Mouse (Mus musculus): ENCODE data around the gene Scarb1. TPM values are rescaled to one million over a fixed set of nuclear protein-coding genes. Genes with fewer than 3 reads are reported as not detected.
A peak's percentile ranks its signal among the peaks of the same experiment; 100 is the strongest.

Scarb1 gene
- polyA plus RNA-seq, 1 experiment from 2014 or later: 60.6 TPM

DNA sequence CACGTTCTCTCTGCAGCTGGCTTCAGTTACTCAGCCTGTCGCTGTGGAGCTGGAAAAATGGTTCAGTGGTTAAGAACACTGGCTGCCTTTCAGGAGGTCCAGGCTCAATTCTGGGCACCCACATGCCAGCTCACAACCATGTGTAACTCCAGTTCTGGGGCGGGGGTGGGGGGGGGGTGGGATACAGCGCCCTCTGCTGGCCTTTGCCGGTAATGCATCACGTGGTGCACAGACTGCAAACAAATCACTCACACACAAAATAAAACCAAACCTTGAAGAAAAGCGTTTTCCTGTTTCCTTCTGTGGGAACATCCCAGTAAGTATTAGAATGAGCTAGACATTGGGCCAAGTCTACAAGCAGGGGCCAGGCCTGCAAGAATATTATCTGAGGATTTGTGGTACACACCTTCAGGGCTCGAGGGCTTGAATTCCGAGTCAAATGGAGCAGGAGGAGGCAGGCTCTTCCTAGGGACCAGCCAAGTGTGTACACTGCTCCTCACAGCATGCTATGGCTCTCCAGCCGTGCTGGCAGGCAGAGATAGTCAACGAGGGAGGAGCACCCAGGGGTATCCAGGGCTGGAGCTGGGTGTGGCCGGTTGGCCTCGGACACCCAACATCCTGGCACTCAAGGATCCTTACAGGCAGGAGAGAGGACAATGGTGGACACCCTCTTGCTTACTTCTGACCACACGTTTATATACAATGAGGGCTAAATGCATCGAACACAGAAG lies 88.8 kb downstream of the Scarb1 start:
- H3K36me3 ChIP-seq (ENCODE audit: control insufficient read depth, insufficient read depth, low read length): no peaks in the 10 kb centered on the region
- WGBS: 49% methylated on average over 15 of the region's 15 CpGs
- no peak for ATAC-seq (ENCODE audit: insufficient read depth, low FRiP score)
- no peaks in the 10 kb centered on the region for H3K27me3 ChIP-seq (ENCODE audit: control insufficient read depth, insufficient read depth, low read length)
- no peak overlapping the region for H3K9ac ChIP-seq (ENCODE audit: low read length)
- H3K4me3 ChIP-seq (replicated peaks; ENCODE audit: low read length): no peak overlapping the region
- no peak overlapping the region for H3K4me2 ChIP-seq (ENCODE audit: low read depth, low read length)
- H3K9me3 ChIP-seq (replicated peaks; ENCODE audit: control insufficient read depth, low read length): no peaks in the 10 kb centered on the region
- peak overlapping the region; percentile 72 for H3K27ac ChIP-seq (ENCODE audit: low read length)
- H3K4me1 ChIP-seq (ENCODE audit: control insufficient read depth, insufficient read depth, low read length): 0 out of 2 replicates have a peak, but pooled peaks cover 3% of the 10 kb centered on the region

DNA sequence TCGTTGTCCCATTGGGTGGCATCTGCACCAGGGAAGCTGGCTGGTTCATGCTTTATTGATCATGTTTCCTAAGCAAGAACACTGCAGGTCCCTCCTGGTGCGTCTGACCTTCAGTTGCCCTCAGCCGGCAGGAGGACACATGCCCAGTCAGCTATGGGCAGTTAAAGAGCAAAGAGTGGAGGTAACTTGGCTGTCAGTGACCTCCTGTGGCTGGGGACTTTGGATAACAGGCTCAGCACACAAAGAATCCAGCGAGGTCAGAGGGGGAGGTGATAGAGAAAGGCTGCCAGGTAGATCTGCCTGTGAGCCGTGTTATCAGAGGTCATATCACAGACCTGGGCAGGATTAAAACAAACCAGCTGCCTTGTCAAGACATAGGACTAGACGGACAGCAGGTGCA lies 91.7 kb downstream of the Scarb1 start:
- no peaks in the 10 kb centered on the region for H3K9me3 ChIP-seq (replicated peaks; ENCODE audit: control insufficient read depth, low read length)
- no peak for ATAC-seq (ENCODE audit: insufficient read depth, low FRiP score)
- no peak overlapping the region for H3K9ac ChIP-seq (ENCODE audit: low read length)
- 40% methylated on average over 6 of the region's 6 CpGs for WGBS
- H3K4me2 ChIP-seq (ENCODE audit: low read depth, low read length): no peak overlapping the region
- no peak overlapping the region for H3K4me3 ChIP-seq (replicated peaks; ENCODE audit: low read length)
- no peaks in the 10 kb centered on the region for H3K36me3 ChIP-seq (ENCODE audit: control insufficient read depth, insufficient read depth, low read length)
- no peak overlapping the region for H3K27ac ChIP-seq (ENCODE audit: low read length)
- peaks cover 14% of the 10 kb centered on the region for H3K4me1 ChIP-seq (ENCODE audit: control insufficient read depth, insufficient read depth, low read length)
- no peaks in the 10 kb centered on the region for H3K27me3 ChIP-seq (ENCODE audit: control insufficient read depth, insufficient read depth, low read length)

GRCm38 (mm10) chr5:125246711-125247110 lies 94.2 kb downstream of the Scarb1 start:
- Histone ChIP-seq H3K9ac (ENCODE audit: low read length) (no peak overlapping the region), H3K27me3 (ENCODE audit: control insufficient read depth, insufficient read depth, low read length) (no peaks in the 10 kb centered on the region), H3K27ac (ENCODE audit: low read length) (no peak overlapping the region), H3K4me2 (ENCODE audit: low read depth, low read length) (no peak overlapping the region), H3K9me3 (replicated peaks; ENCODE audit: control insufficient read depth, low read length) (no peaks in the 10 kb centered on the region), H3K36me3 (ENCODE audit: control insufficient read depth, insufficient read depth, low read length) (no peaks in the 10 kb centered on the region), H3K4me1 (ENCODE audit: control insufficient read depth, insufficient read depth, low read length) (peaks cover 13% of the 10 kb centered on the region), H3K4me3 (replicated peaks; ENCODE audit: low read length) (no peak overlapping the region)
- WGBS: 86% methylated on average over 4 of the region's 4 CpGs
- no peak for ATAC-seq (ENCODE audit: insufficient read depth, low FRiP score)

DNA sequence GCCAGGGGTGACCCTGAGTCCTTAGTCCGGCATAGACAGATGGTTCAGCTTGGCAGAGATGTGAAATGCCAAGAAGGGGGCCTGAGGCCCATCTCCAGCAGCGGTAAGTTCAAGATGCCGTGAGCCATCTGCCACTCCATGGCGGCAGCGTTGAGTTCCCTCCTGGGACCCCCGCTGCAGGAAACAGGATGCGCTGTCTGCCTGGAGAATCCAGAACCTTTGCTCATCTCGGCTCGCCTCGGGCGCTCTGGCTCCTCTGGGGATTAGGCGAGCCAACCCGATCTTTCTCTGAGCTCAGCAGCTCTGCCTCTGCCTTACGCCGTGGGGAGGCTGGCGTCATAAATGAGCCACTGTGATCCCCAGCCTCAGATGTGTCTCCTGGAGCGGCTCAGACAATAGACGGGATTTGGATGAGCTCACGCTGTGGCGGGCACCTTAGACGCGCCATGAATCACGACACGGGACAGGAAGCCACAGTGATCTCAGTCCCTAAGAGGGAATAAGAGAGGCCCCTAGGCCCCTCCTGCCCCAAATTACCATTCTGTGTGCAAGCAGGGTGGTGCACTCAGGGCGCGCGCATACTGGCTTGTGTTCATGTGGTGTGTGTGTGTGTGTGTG lies 95.3 kb downstream of the Scarb1 start:
- 3% methylated on average over 27 of the region's 27 CpGs for WGBS
- ATAC-seq (ENCODE audit: insufficient read depth, low FRiP score): peak; percentile 52; the same call in 1 of the 2 replicates

GRCm38 (mm10) chr5:125244825-125245533 lies 95.9 kb downstream of the Scarb1 start:
- Histone ChIP-seq H3K27me3 (ENCODE audit: control insufficient read depth, insufficient read depth, low read length) (no peaks in the 10 kb centered on the region), H3K9me3 (replicated peaks; ENCODE audit: control insufficient read depth, low read length) (no peaks in the 10 kb centered on the region), H3K36me3 (ENCODE audit: control insufficient read depth, insufficient read depth, low read length) (no peaks in the 10 kb centered on the region), H3K9ac (ENCODE audit: low read length) (peak overlapping the region; percentile 56), H3K4me2 (ENCODE audit: low read depth, low read length) (peak overlapping the region; percentile 51), H3K4me1 (ENCODE audit: control insufficient read depth, insufficient read depth, low read length) (peaks cover 13% of the 10 kb centered on the region), H3K27ac (ENCODE audit: low read length) (peak overlapping the region; percentile 66; the same call in 1 of the 2 replicates), H3K4me3 (replicated peaks; ENCODE audit: low read length) (peak overlapping the region; percentile 25; the same call in 1 of the 2 replicates)
- 0 out of 2 replicates have a peak, but pooled peaks have one; percentile 42 for ATAC-seq (ENCODE audit: insufficient read depth, low FRiP score)
- WGBS: 22% methylated on average over 13 of the region's 13 CpGs

More for the DNA sequence above, 95.3 kb downstream of the Scarb1 start:
- H3K4me3 ChIP-seq (replicated peaks; ENCODE audit: low read length): peak overlapping the region; percentile 25
- peak overlapping the region; percentile 51 for H3K4me2 ChIP-seq (ENCODE audit: low read depth, low read length)
- H3K27me3 ChIP-seq (ENCODE audit: control insufficient read depth, insufficient read depth, low read length): no peaks in the 10 kb centered on the region
- H3K4me1 ChIP-seq (ENCODE audit: control insufficient read depth, insufficient read depth, low read length): peaks cover 13% of the 10 kb centered on the region
- H3K27ac ChIP-seq (ENCODE audit: low read length): peak overlapping the region; percentile 66
- H3K9ac ChIP-seq (ENCODE audit: low read length): peak overlapping the region; percentile 56
- no peaks in the 10 kb centered on the region for H3K36me3 ChIP-seq (ENCODE audit: control insufficient read depth, insufficient read depth, low read length)
- no peaks in the 10 kb centered on the region for H3K9me3 ChIP-seq (replicated peaks; ENCODE audit: control insufficient read depth, low read length)

DNA sequence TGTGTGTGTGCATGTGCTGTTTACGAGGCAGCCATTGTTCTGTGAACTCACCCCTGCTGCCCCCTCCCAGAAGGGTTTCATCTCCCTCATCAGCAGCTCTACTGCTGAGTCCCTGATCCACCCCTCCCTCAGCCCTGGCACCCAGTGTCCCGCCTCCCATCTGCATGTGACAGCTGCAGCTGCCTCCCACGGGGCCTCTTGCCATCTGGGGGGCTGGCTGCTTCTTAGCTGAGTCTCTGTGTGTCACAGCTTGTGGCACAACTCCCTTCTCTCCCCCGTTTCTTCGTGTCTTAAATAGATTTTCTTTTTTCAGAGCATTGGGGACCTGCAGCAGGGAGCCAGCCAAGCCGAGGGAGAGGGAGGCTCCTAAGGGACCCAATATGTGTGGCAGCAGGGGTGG lies 97.0 kb downstream of the Scarb1 start:
- Histone ChIP-seq H3K9ac (ENCODE audit: low read length) (no peak overlapping the region), H3K27ac (ENCODE audit: low read length) (no peak overlapping the region), H3K27me3 (ENCODE audit: control insufficient read depth, insufficient read depth, low read length) (no peaks in the 10 kb centered on the region), H3K9me3 (replicated peaks; ENCODE audit: control insufficient read depth, low read length) (no peaks in the 10 kb centered on the region), H3K4me1 (ENCODE audit: control insufficient read depth, insufficient read depth, low read length) (peaks cover 13% of the 10 kb centered on the region), H3K4me3 (replicated peaks; ENCODE audit: low read length) (no peak overlapping the region), H3K36me3 (ENCODE audit: control insufficient read depth, insufficient read depth, low read length) (no peaks in the 10 kb centered on the region), H3K4me2 (ENCODE audit: low read depth, low read length) (no peak overlapping the region)
- 66% methylated on average over 6 of the region's 6 CpGs for WGBS
- no peak for ATAC-seq (ENCODE audit: insufficient read depth, low FRiP score)

DNA sequence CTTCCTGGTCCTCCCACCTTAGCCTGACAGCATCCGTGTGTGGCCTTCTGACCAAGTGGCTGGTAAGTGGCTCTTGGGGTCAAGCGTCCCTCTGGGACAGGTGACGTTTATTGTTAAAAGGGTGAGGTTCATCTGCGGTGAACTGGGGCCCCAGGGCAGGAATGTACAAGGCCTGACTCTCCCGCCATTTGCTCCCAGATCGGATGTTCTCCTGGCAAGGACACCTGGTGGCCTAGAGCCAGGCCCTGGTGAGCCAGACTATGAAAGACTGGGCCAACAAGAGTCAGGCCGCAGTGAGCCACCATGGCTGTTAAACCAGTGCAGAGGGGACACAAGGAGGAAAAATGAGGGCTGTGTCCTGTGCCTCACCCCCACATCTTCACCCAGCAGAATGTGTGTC lies 98.8 kb downstream of the Scarb1 start:
- H3K9me3 ChIP-seq (replicated peaks; ENCODE audit: control insufficient read depth, low read length): no peaks in the 10 kb centered on the region
- no peaks in the 10 kb centered on the region for H3K27me3 ChIP-seq (ENCODE audit: control insufficient read depth, insufficient read depth, low read length)
- no peak for ATAC-seq (ENCODE audit: insufficient read depth, low FRiP score)
- H3K4me1 ChIP-seq (ENCODE audit: control insufficient read depth, insufficient read depth, low read length): peaks cover 13% of the 10 kb centered on the region
- no peak overlapping the region for H3K4me3 ChIP-seq (replicated peaks; ENCODE audit: low read length)
- no peak overlapping the region for H3K9ac ChIP-seq (ENCODE audit: low read length)
- H3K36me3 ChIP-seq (ENCODE audit: control insufficient read depth, insufficient read depth, low read length): no peaks in the 10 kb centered on the region
- 61% methylated on average over 7 of the region's 7 CpGs for WGBS
- no peak overlapping the region for H3K27ac ChIP-seq (ENCODE audit: low read length)
- no peak overlapping the region for H3K4me2 ChIP-seq (ENCODE audit: low read depth, low read length)

- no peaks in the 10 kb centered on the region for H3K9me3 ChIP-seq (replicated peaks; ENCODE audit: control insufficient read depth, low read length)
- no peak overlapping the region for H3K27ac ChIP-seq (ENCODE audit: low read length)
- H3K36me3 ChIP-seq (ENCODE audit: control insufficient read depth, insufficient read depth, low read length): no peaks in the 10 kb centered on the region
- no peak overlapping the region for H3K9ac ChIP-seq (ENCODE audit: low read length)
- H3K4me2 ChIP-seq (ENCODE audit: low read depth, low read length): no peak overlapping the region
- WGBS: 39% methylated on average over 6 of the region's 7 CpGs
- H3K4me1 ChIP-seq (ENCODE audit: control insufficient read depth, insufficient read depth, low read length): peaks cover 13% of the 10 kb centered on the region
- H3K4me3 ChIP-seq (replicated peaks; ENCODE audit: low read length): no peak overlapping the region
- ATAC-seq (ENCODE audit: insufficient read depth, low FRiP score): no peak
- H3K27me3 ChIP-seq (ENCODE audit: control insufficient read depth, insufficient read depth, low read length): no peaks in the 10 kb centered on the region
Observed at GRCm38 (mm10) chr5:125241627-125242026, 99.3 kb downstream of the Scarb1 start.
